ENCODE assay signal across 14 mouse cellular contexts in the genomic region with DNA sequence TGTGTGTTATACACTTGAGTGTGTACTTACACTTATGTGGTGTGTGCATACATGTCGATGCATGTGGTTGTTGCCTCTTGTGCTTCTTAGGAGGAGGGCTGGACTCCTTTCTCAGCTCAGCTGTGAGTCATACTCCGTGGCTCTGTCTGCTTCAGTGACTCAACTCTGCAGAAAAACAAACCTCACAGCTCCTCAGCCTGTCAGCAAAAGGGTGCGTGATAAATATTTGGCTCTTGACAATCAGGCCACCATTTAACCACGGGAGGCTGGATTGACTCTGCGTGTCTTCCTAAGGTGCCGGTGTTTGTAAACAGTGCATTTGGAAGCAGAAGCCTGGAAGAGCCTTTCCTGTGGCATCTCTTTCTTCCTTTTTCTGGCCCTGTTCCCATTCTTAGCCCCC. TPM values are rescaled to one million over a fixed set of nuclear protein-coding genes. Genes with fewer than 3 reads are reported as not detected.
A peak's percentile ranks its signal among the peaks of the same experiment; 100 is the strongest.
DNase-seq lines count a peak whose midpoint lies in the region; ATAC-seq and TF ChIP-seq lines count a peak whose summit lies in the region.
"Had no signal": no experiment of that assay in that cellular context is flagged by ENCODE, and none has a peak within 500 bp of the region (broad histone marks: within the 10 kb centered on the region; RNA-seq: fewer than 3 reads in every experiment).

No protein-coding gene starts in this region.

- peak; percentile 34 for DNase-seq in gastrocnemius, adult 2 months
- DNase-seq in gastrocnemius, postnatal 10 days, result no peak
- no peak for DNase-seq in lung, postnatal 25 days (ENCODE audit: low spot score)
- DNase-seq in MEL (ENCODE audit: low read depth, low spot score), result peak; percentile 42
- peak; percentile 94 for DNase-seq in fibroblast of lung, adult 2 months (ENCODE audit: low read depth)
- DNase-seq in liver, postnatal 0 days, result no peak
- DNase-seq: kidney, postnatal 10 days; thymus, adult 2 months had no signal

- no peak for TF ChIP-seq CTCF in gastrocnemius, adult 2 months (IDR thresholded peaks at IDR 0.05)
- TF ChIP-seq CTCF in MEL (IDR thresholded peaks at IDR 0.05 in 2 of 3, conservative IDR thresholded peaks at IDR 0.05 in 1 of 3; ENCODE audit: control insufficient read depth in 1 of 3, insufficient read depth in 1 of 3, low read depth in 2 of 3, low read length in 3 of 3, poor library complexity in 1 of 3, severe bottlenecking in 1 of 3), result no peak
- no peak for TF ChIP-seq CTCF in liver, postnatal 0 days (IDR thresholded peaks at IDR 0.05; ENCODE audit: low read depth)

- H3K9me3 ChIP-seq in lung, embryonic 16.5 days (ENCODE audit: control insufficient read depth, low read length), result no peaks in the 10 kb centered on the region
- H3K9me3 ChIP-seq in MEL (replicated peaks; ENCODE audit: insufficient read depth, low read length), result no peaks in the 10 kb centered on the region
- no peaks in the 10 kb centered on the region; the same call in 1 of the 2 replicates for H3K9me3 ChIP-seq in liver, postnatal 0 days (ENCODE audit: low read length)
- H3K9me3 ChIP-seq: midbrain, embryonic 12.5 days had no signal

- WGBS in lung, embryonic 16.5 days, result 61% methylated on average over 6 of the region's 6 CpGs
- 71% methylated on average over 6 of the region's 6 CpGs for WGBS in liver, postnatal 0 days (ENCODE audit: insufficient replicate concordance)

- intact Hi-C loops in gastrocnemius, adult 2 months (cut with DNase I), result no loop called here

- no peak for TF ChIP-seq EP300 in MEL (IDR thresholded peaks at IDR 0.05; ENCODE audit: low read depth in 1 of 2, low read length in 2 of 2)
- no peak for TF ChIP-seq EP300 in liver, postnatal 0 days (IDR thresholded peaks at IDR 0.05; ENCODE audit: low read depth)

- ATAC-seq in lung, embryonic 16.5 days (ENCODE audit: low read depth), result 0 out of 2 replicates have a peak, but pooled peaks have one; percentile 15
- ATAC-seq in liver, postnatal 0 days, result no peak
- ATAC-seq in megakaryocyte-erythroid progenitor cell, adult 5-6 weeks (replicated peaks; ENCODE audit: low FRiP score, low TSS enrichment, poor library complexity, severe bottlenecking), result no peak
- ATAC-seq: CD4-positive, CD25-positive, alpha-beta regulatory T cell, adult 4 months; inflammation-experienced regulatory T-cells, adult 6 months had no signal

- no peak for TF ChIP-seq RAD21 in MEL (IDR thresholded peaks at IDR 0.05; ENCODE audit: low read depth, low read length)

- H3K27me3 ChIP-seq in lung, embryonic 16.5 days (ENCODE audit: control insufficient read depth, insufficient read depth, low read depth, low read length), result no peaks in the 10 kb centered on the region
- H3K27me3 ChIP-seq in MEL (ENCODE audit: control insufficient read depth in 1 of 2, insufficient read depth in 2 of 2, low read length in 2 of 2), result no peaks in the 10 kb centered on the region
- H3K27me3 ChIP-seq in liver, postnatal 0 days (ENCODE audit: insufficient read depth, low read length), result no peaks in the 10 kb centered on the region
- H3K27me3 ChIP-seq: midbrain, embryonic 12.5 days had no signal

- peaks cover 8% of the 10 kb centered on the region; the same call in 1 of the 2 replicates for H3K4me1 ChIP-seq in lung, embryonic 16.5 days (replicated peaks; ENCODE audit: control insufficient read depth, insufficient read depth, low read length)
- peaks cover 5 to 7% of the 10 kb centered on the region in 2 experiments; a peak in 2 of 4 replicates for H3K4me1 ChIP-seq in MEL (ENCODE audit: control insufficient read depth in 1 of 2, insufficient read depth in 2 of 2, low read length in 2 of 2)
- H3K4me1 ChIP-seq in liver, postnatal 0 days (ENCODE audit: insufficient read depth), result no peaks in the 10 kb centered on the region
- H3K4me1 ChIP-seq: midbrain, embryonic 12.5 days had no signal

- no peak overlapping the region for H3K9ac ChIP-seq in lung, embryonic 16.5 days (ENCODE audit: low read length)
- no peak overlapping the region for H3K9ac ChIP-seq in MEL (ENCODE audit: control insufficient read depth, low read depth, low read length, poor library complexity, severe bottlenecking)
- no peak overlapping the region for H3K9ac ChIP-seq in liver, postnatal 0 days (replicated peaks)
- H3K9ac ChIP-seq: liver, embryonic 14.5 days; midbrain, embryonic 12.5 days had no signal

- peak overlapping the region; percentile 95 for H3K27ac ChIP-seq in gastrocnemius, adult 2 months
- no peak overlapping the region for H3K27ac ChIP-seq in lung, embryonic 16.5 days (ENCODE audit: low read length)
- no peak overlapping the region for H3K27ac ChIP-seq in MEL (ENCODE audit: control insufficient read depth, low read depth, low read length)
- no peak overlapping the region for H3K27ac ChIP-seq in liver, postnatal 0 days (ENCODE audit: low read depth)
- H3K27ac ChIP-seq: liver, embryonic 14.5 days; midbrain, embryonic 12.5 days had no signal

- H3K4me2 ChIP-seq in lung, embryonic 16.5 days (ENCODE audit: low read depth, low read length), result no peak overlapping the region
- no peak overlapping the region for H3K4me2 ChIP-seq in liver, postnatal 0 days (ENCODE audit: low read depth, low read length)
- H3K4me2 ChIP-seq: midbrain, embryonic 12.5 days had no signal

- TF ChIP-seq POLR2A in MEL (IDR thresholded peaks at IDR 0.05; ENCODE audit: control insufficient read depth in 1 of 2, insufficient read depth in 1 of 2, low read depth in 1 of 2, low read length in 2 of 2, poor library complexity in 1 of 2), result no peak

- no peaks in the 10 kb centered on the region for H3K36me3 ChIP-seq in lung, embryonic 16.5 days (ENCODE audit: control insufficient read depth, insufficient read depth, low read length)
- H3K36me3 ChIP-seq in MEL (ENCODE audit: control insufficient read depth in 1 of 2, insufficient read depth in 2 of 2, low read length in 2 of 2), result no peaks in the 10 kb centered on the region
- H3K36me3 ChIP-seq in liver, postnatal 0 days (replicated peaks; ENCODE audit: insufficient read depth, low read length), result no peaks in the 10 kb centered on the region
- H3K36me3 ChIP-seq: midbrain, embryonic 12.5 days had no signal

- no peak overlapping the region for H3K4me3 ChIP-seq in gastrocnemius, adult 2 months
- no peak overlapping the region for H3K4me3 ChIP-seq in lung, embryonic 16.5 days (ENCODE audit: low read length)
- no peak overlapping the region for H3K4me3 ChIP-seq in MEL (ENCODE audit: control insufficient read depth in 1 of 2, insufficient read depth in 1 of 2, low read depth in 2 of 2, low read length in 2 of 2)
- H3K4me3 ChIP-seq in liver, postnatal 0 days (ENCODE audit: low read depth, low read length), result no peak overlapping the region
- H3K4me3 ChIP-seq: midbrain, embryonic 12.5 days had no signal

- no peaks in the 10 kb centered on the region for H3K79me2 ChIP-seq in MEL (ENCODE audit: control insufficient read depth, insufficient read depth, low read length, poor library complexity)

TF ChIP-seq in MEL, 35 proteins besides CTCF, POLR2A, EP300 and RAD21:
- TF ChIP-seq TCF12 (IDR thresholded peaks at IDR 0.05; ENCODE audit: low read depth, low read length) (no peak), ZMIZ1 (IDR thresholded peaks at IDR 0.05; ENCODE audit: low read depth, low read length) (no peak), ELF1 (IDR thresholded peaks at IDR 0.05; ENCODE audit: low read depth, low read length) (no peak), CHD2 (IDR thresholded peaks at IDR 0.05; ENCODE audit: low read length) (no peak), USF2 (IDR thresholded peaks at IDR 0.05; ENCODE audit: borderline replicate concordance in 1 of 2, insufficient read depth in 1 of 2, low read depth in 1 of 2, low read length in 2 of 2) (no peak), KAT2A (conservative IDR thresholded peaks at IDR 0.05; ENCODE audit: low read depth, low read length) (no peak), MEF2A (IDR thresholded peaks at IDR 0.05; ENCODE audit: extremely low read depth, insufficient replicate concordance, low read depth, low read length, poor library complexity, severe bottlenecking) (no peak), POLR2AphosphoS2 (IDR thresholded peaks at IDR 0.05; ENCODE audit: low read length) (no peak), E2F4 (IDR thresholded peaks at IDR 0.05; ENCODE audit: borderline replicate concordance, low read depth, low read length) (no peak), USF1 (IDR thresholded peaks at IDR 0.05; ENCODE audit: low read depth, low read length) (no peak), MAFK (IDR thresholded peaks at IDR 0.05; ENCODE audit: borderline replicate concordance, low read depth, low read length) (no peak), MXI1 (IDR thresholded peaks at IDR 0.05; ENCODE audit: low read depth, low read length) (no peak), ZKSCAN1 (IDR thresholded peaks at IDR 0.05; ENCODE audit: low read depth, low read length) (no peak), GATA1 (IDR thresholded peaks at IDR 0.05; ENCODE audit: low read depth, low read length) (no peak)

RNA-seq across cellular contexts. Expression of a gene that starts 53.5 kb away (rescaled TPM):
- total RNA-seq in gastrocnemius, adult 2 months (2021), result 10 to 100 TPM; 26.3 to 36.9 TPM
- 10 to 100 TPM; 30.0 to 31.4 TPM for total RNA-seq in gastrocnemius, postnatal 10 days (2021)
- 2.5 and 3.2 TPM in 2 replicates for polyA plus RNA-seq in lung, embryonic 16.5 days (2015; fragmentation: Nextera tagmentation; extraction: Ambion mirVana)
- total RNA-seq in MEL (2012; rRNA removed), result 1.2 and 1.8 TPM in 2 replicates
- 1 to 10 TPM in 1 of 2 experiments, not detected in 1; 2.5 TPM for polyA plus RNA-seq in MEL (2012; ENCODE audit: insufficient read depth in 1 of 2, insufficient read length in 2 of 2, low read depth in 1 of 2, low replicate concordance in 2 of 2, missing spikeins in 1 of 2)
- 0.62 TPM in 2 replicates for polyA plus RNA-seq in liver, postnatal 0 days (2015; fragmentation: Nextera tagmentation; extraction: Ambion mirVana)
- total RNA-seq in megakaryocyte-erythroid progenitor cell, adult 5-6 weeks (2014; fragmentation: Nextera tagmentation), result 2.0 and 3.6 TPM in 2 replicates
- 1.5 and 1.8 TPM in 2 replicates for total RNA-seq in megakaryocyte-erythroid progenitor cell, adult 5-6 weeks (2017)

Comparison
In these comparisons a context has a peak if more than half of its experiments do, and no peak if none do; other contexts are left out.
1. DNase-seq: peak in gastrocnemius, adult 2 months (single experiment), MEL (single experiment) and fibroblast of lung, adult 2 months (single experiment); none in gastrocnemius, postnatal 10 days (single experiment), lung, postnatal 25 days (single experiment) and liver, postnatal 0 days (single experiment).